Mouse (Mus musculus) liver, adult (tissue): ENCODE data around the gene Creg1.

Experiments
- GATA4 ChIP-seq: IDR thresholded peaks from 2 replicates; pipeline ENCODE4 v1.6.1; 2014; ENCODE audit warnings: mild to moderate bottlenecking, low read length; ENCODE audit not compliant: insufficient replicate concordance

The Creg1 gene

DNA sequence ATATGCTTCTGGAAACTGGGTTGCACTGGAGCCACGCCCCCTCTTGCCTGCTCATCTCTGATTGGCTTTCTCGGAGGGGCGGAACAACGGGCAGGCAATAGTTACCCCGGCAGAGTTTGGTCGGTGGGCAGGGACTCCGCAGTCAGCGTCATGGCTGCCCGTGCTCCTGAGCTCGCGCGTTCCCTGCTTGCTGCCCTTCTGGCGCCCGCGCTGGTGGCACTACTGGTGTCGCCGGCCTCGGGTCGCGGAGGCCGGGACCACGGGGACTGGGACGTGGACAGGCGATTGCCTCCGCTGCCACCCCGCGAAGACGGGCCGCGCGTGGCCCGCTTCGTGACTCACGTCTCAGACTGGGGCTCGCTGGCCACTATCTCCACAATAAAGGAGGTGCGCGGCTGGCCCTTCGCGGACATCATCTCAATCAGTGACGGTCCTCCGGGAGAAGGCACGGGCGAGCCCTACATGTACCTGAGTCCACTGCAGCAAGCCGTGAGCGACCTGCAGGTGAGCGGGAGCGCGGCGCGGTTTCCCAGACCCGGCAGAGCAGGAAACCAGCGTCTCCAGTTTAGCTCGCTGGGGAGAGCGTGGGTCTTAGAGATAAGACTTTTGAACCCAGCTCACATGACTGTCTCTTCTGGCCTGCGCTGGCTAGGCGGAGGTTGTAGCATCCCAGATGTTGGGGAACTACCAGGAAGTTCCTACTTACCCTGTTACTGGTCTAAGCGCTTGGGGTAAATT is at the start of gene Creg1:
Creg1 (plus strand) TSS at position 112 of the 738 bp plus-strand sequence.
- TF ChIP-seq GATA4: peak; percentile 47; the same call in 1 of the 2 replicates

DNA sequence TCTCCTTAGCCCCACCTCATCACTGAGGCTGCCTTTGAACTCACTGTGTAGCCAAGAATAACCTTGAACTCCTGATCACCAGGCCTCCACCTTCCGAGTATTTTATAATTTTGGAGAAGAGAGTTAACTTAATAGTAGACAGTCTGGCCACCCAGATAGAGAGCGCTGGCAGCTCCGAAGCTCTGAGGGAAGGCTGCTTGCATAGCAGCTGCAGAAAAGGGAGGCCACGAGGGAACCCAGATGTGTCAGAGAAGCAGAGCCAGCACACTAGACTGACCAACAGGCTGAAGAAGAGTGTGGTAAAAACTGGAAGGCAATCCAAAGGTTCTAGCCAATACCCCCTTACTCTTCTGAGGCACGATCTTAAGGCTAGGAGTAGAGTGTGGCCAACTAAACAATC is 49.7 kb upstream of the Creg1 start:
- no peak for TF ChIP-seq GATA4

DNA sequence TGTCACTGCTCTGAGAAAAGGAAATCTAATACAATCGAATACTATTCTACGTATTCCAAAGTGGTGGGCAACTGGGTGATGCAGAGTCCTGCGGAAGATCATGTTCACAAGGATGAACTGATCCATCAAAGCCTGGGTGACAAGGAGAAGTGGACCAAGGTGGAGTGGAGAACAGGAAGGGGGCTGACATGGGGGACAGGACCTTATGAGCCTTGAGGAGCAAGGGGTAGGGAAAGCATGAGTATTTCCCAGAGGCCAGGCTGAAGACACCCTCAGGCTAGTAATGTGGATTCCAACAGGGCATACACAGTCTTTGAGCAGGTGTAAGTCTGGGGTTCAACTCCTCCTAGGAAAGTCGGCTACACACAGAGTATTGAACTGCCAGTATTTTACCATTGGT is 47.1 kb upstream of the Creg1 start:
- TF ChIP-seq GATA4: no peak

DNA sequence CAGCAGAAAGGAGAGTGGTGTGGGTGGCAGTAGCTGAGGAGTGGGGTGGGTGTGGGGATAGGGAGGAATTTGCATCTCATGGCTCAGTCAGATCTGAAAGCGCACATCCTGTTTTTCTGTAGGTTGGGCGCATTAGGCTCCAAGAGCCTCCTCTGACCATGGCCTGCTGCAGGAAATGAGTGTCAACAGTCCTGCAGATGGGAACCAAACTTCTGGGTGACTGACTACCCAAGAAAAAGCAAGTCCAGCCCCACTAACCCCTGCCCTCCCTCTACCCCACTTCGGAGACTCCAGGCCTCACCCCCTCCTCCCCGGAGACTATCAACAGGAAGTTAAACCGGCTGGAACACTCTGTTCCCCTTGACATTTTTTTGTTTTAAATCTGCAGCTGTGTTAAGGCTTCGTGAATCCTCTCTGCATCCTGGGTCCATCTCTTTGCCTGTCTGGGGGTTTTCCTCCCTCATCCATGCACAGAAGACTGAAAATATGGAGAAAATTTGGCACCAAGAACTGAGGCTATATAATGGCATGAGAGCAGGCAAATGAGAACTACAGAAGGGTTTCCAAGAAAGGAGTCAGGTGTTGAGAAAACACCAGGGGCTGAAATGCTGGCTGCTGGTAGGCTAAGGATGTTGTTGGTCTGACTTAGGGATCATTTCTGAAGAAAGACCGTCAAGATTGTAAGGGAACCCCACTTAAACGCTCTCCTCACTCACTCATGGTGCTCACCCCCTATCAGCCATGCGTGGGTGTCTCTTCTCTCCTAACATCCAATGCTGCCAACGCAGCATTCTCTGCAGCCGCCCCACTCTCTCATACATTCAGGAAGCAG is 45.6 kb upstream of the Creg1 start:
- TF ChIP-seq GATA4: peak; percentile 76

DNA sequence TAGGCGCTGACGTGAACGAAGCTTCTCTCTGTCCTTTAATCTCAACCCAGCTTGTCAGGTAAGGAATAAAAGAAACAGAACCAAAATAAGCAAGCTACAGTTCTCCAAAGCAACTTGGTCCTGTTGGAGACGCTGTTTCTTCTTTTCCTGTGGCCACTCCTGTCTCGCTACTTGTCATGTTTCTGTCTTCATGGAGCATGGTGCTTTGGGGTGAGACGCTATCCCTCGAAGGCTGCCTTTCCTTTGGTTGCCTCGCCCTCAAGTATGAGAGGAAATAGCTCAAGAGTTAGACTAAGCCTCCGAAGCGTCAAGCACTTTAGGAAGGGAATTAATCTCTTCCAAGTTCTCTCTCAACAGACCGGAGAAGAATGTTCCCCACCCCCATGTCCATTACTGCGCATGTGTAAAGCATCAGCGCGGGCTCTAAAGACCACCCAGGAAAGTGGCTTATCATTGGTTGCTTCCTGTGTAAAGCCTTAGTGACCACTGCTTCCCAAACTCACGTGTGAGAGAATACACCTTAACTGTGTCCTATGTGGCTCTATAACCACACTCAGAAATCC is 44.9 kb upstream of the Creg1 start:
- TF ChIP-seq GATA4: no peak

DNA sequence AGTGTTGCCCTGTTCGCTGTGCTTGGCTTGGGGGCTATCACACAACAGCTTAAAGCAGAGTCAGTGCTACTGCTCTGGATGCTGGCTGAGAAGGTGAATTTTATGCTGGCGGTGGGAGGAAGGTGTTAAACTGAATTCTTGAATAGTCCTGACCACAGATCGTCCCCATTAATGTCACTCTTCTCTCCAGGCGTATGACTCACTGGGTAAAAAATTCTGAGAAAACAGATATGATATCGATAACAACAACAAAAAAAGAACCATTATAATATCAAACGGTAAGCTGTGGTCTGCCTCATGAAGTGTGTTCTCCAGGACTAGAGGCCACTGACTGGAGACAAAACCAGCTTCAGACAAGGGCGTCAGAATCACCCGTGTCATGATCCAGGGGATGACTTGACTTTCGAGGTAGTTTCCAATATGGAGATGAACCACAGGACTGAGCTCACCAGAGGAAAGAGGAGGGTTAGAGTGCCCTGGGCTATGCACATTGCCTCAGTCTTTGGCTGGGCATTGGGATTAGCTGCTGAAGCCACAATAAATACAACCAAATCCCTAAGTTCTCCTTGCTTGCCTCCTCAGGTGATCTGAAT is 40.9 kb upstream of the Creg1 start:
- TF ChIP-seq GATA4: no peak

DNA sequence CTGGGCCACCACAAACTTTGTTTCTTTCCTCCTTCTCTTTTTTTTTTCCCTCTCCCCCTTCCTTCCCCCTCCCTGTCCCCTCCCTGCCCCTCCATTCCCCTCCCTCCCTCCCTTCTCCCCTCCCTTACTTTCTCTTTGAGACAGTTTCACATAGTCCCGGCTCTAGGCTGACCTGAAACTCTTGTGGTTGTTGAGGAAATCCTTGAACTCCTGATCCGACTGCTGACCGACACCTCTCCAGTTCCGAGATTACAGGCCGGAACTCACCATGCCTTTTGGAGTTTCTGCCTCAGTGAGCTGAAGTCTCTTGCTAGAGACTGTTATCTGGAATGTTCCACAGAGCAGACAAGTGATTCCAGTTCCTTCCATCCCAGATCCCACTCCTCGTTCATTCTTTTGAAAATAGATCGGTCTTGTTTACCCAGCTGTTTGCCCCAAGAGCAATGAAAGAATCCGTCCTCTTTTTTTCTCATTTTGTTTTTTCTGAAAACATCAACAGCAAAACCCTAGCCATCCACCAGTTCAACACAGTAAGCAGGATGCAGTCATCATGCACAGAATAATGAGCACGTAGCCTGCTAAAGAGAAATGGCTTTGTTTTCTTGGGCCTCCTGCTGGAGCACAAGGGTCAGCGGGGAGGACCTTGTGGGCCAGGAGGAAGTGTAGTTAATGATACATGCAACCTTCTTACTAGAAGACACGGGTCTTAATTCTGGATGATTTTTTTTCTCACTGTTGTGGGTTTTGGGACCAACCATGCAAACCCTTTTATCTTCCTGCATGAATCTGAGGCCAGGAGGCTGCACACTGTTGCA is 39.1 kb upstream of the Creg1 start:
- TF ChIP-seq GATA4: no peak; the same call in 1 of the 2 replicates

DNA sequence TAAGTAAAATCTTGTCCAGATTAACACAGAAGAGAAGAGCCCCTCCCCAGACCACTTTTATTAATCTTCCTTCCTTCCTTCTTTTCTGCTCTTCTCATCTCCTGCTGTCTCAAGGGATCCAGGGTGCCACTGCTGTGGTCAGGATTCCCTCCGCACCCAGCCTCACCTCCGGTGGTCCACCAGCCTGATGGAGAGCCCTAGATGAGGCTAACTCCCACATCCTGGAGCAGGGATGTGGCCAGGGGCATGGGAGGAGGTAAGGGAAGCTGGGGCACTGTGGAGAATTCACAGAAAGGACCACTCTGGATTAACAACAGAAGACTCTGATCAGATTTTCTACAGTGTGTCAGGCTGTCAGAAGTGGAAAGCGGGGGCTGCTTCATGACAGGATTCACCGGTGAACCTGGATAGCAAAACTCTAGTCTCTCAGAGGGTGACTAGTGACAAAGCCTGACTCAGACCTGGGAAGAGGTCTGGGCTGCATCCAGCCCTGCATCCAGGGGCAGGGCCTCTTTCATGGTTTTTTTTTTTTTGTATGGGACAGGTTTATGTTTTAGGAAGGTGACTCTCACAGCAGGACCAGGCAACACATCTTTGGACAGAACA is 38.4 kb upstream of the Creg1 start:
- TF ChIP-seq GATA4: no peak

DNA sequence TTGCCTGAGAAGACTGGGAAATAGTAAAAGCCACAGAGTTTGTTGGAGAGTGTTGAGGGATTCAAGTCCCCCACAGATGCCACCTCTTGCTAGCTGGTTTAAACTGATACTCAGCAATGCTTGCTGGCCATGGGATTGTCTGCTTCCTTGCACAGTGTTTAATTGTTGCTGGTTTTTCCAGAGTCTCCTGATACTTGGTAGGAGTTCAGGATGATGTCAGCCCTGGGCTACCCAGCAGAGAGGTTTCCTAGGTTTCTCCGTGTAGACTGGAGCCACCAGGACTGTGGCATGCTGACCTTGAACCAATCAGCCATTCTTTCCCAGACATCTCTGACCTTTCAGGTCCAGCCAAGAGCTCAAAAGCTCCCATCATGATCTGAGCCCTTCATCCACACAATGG is 36.6 kb upstream of the Creg1 start:
- no peak for TF ChIP-seq GATA4

DNA sequence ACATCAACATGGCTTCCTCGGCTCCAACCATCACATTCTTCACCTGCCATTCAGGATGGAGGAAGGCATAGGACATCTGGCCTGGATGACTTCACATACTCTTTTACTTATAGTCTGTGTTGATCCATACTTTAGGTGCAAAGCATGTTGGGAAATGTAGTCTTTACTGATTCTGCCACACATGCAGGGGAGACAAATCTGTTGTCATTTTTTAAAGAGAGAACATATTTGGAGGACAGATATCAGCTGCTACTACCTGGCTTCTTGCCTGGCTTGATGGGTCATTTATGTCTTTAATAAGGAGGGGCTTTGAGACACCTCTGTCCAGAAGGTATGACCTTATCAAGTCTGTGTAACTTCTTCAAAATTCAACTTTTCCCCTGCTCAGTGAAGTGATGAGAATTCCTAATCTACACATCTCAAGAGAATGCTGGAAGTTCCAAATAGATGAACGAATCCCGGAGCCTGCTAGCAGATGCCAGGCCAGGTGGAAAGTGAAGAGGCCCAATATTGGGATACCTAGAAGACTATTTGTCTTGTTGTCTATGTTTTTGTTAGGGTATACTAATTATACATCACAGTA is 35.4 kb upstream of the Creg1 start:
- TF ChIP-seq GATA4: no peak

DNA sequence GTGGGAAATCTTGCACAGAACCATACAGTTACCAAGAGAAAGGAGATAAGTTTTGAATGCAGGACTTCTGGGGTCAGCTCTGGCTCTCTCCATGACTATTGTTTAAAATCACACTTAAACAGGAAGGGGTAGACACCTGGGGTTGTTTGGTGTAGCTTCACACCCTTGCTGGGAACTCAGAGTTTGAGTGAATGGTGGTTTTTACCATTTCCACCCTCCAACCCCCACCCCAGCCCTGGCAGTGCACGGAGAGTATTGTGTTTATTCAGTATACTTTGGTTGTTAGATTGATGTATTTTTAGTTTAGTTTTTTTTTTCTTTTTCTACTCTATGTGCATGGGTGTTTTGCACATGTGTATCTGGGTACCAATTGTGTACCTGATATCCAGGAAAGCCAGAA is 33.4 kb upstream of the Creg1 start:
- TF ChIP-seq GATA4: no peak

DNA sequence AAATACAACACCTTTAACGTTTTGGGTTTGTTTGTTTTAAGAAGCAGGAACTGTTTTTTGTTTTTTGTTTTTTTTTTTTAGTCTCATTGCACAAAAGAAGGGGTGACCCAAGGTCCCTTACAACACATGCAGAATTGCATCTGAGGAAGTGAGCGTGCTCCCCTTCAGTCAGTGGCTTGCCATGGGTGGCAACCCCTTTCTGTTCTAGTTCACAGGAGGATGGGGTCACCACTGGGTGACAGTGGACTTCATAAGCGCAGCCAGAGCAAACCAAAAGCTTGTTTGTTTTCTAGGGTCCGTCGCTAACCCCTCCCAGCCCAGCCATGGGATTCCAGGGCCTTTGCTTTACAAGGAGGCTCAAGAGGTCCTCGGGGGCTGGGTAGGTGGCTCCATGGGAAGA is 32.0 kb upstream of the Creg1 start:
- no peak for TF ChIP-seq GATA4

DNA sequence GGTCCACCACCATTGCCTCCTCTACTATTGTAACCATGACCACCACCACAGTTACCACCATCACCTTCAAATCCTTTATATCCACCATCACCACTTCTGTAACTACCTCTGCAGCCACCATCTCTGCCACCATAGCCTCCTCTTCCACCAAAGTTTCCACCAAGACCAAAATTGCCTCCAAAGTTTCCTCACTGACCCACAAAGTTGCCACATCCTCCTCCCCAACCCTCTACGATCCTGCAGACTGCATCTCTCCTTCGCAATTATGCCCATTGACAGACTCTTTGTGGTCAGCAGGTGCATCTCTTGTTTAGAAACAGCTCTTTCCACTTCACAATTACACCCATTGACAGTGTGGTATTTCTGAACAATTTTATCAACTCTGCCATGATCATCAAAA is 28.7 kb upstream of the Creg1 start:
- no peak for TF ChIP-seq GATA4

DNA sequence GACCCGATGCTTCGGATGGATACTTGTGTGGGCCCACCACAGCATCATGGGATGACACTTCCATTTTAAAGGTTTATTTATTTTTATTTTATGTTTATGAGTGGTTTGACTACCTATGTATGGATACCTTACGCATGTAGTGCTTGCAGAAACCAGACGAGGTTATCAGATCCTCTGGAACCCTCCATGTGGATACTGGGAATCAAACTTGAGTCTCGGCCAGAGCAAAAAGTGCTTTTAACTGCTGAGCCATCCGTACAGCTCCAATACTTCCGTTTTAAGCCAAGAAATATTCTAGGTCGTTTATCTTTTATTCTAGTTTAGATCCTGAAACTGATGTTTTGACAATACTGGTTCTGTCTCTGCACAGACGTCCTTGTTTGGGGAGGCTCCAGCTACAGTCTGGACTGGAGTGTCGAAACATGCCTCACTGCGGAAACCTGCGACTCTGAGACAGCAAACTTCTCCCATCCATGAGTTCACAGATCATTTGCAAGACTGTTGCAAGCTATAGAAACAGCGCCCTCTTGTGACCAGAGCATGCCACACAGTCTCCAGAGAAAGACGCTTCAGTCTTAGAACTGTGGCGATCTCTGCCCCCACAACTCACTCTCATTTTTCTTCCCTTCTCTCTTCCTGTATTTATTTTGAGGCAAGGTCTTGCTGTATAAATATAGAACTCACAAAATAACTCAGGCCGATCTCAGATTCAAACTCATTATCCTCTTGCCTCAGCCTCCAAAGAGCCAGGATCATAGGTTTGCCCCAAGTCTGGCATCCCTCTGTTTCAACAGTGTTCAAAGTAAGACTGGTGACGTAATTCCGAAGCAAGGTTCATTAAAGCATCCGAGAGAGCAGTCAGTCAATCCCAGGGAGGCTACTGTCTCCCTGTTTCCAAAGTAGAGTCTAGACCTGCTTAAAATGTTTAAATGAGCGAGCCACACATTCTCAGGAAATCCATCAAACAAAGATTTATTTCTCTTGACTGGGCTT is 27.4 kb upstream of the Creg1 start:
- TF ChIP-seq GATA4: no peak
